Comparison of ENCODE assay signal across 9 mouse cellular contexts in genomic region chr3:157232723-157233122, GRCm38 (mm10).
DNase-seq lines count a peak whose midpoint lies in the region; ATAC-seq and TF ChIP-seq lines count a peak whose summit lies in the region.
"Had no signal": no experiment of that assay in that cellular context is flagged by ENCODE, and none has a peak within 500 bp of the region (broad histone marks: within the 10 kb centered on the region; RNA-seq: fewer than 3 reads in every experiment).

No protein-coding gene starts in this region.

- H3K4me2 ChIP-seq in limb, embryonic 11.5 days (ENCODE audit: low read depth, severe bottlenecking), result no peak overlapping the region
- no peak overlapping the region for H3K4me2 ChIP-seq in embryonic facial prominence, embryonic 12.5 days (replicated peaks)
- H3K4me2 ChIP-seq: limb, embryonic 12.5 days had no signal

- H3K4me1 ChIP-seq in limb, embryonic 11.5 days (ENCODE audit: control insufficient read depth, insufficient read depth, low read length), result no peaks in the 10 kb centered on the region
- no peaks in the 10 kb centered on the region for H3K4me1 ChIP-seq in limb, embryonic 10.5 days
- no peaks in the 10 kb centered on the region for H3K4me1 ChIP-seq in embryonic facial prominence, embryonic 12.5 days
- no peaks in the 10 kb centered on the region for H3K4me1 ChIP-seq in kidney, adult 2 months (ENCODE audit: control insufficient read depth, insufficient read depth, low read length)
- H3K4me1 ChIP-seq: limb, embryonic 12.5 days had no signal

- H3K9ac ChIP-seq in limb, embryonic 11.5 days (ENCODE audit: low read length), result no peak overlapping the region
- no peak overlapping the region for H3K9ac ChIP-seq in embryonic facial prominence, embryonic 12.5 days
- H3K9ac ChIP-seq: limb, embryonic 12.5 days had no signal

- H3K27ac ChIP-seq in limb, embryonic 11.5 days (replicated peaks; ENCODE audit: low read depth, low read length), result no peak overlapping the region
- H3K27ac ChIP-seq in limb, embryonic 10.5 days, result no peak overlapping the region
- no peak overlapping the region for H3K27ac ChIP-seq in embryonic facial prominence, embryonic 12.5 days
- no peak overlapping the region for H3K27ac ChIP-seq in kidney, adult 2 months (ENCODE audit: insufficient read depth, low read depth, low read length)
- H3K27ac ChIP-seq: limb, embryonic 12.5 days had no signal

- H3K9me3 ChIP-seq in limb, embryonic 11.5 days (ENCODE audit: control insufficient read depth, low read length), result no peaks in the 10 kb centered on the region
- H3K9me3 ChIP-seq in limb, embryonic 10.5 days (replicated peaks), result no peaks in the 10 kb centered on the region
- H3K9me3 ChIP-seq in embryonic facial prominence, embryonic 12.5 days, result no peaks in the 10 kb centered on the region
- H3K9me3 ChIP-seq: limb, embryonic 12.5 days had no signal

- no peaks in the 10 kb centered on the region for H3K27me3 ChIP-seq in limb, embryonic 11.5 days (ENCODE audit: control insufficient read depth, insufficient read depth, low read length)
- no peaks in the 10 kb centered on the region for H3K27me3 ChIP-seq in limb, embryonic 10.5 days (ENCODE audit: low read depth, poor library complexity, severe bottlenecking)
- H3K27me3 ChIP-seq in embryonic facial prominence, embryonic 12.5 days, result no peaks in the 10 kb centered on the region
- no peaks in the 10 kb centered on the region; the same call in 1 of the 2 replicates for H3K27me3 ChIP-seq in kidney, adult 2 months (replicated peaks; ENCODE audit: control insufficient read depth, insufficient read depth, low read length)
- H3K27me3 ChIP-seq: limb, embryonic 12.5 days had no signal

- WGBS in limb, embryonic 11.5 days, result 44% methylated on average over 5 of the region's 5 CpGs
- WGBS in limb, embryonic 10.5 days, result 43% methylated on average over 5 of the region's 5 CpGs
- WGBS in embryonic facial prominence, embryonic 12.5 days, result 26% methylated on average over 5 of the region's 5 CpGs
- WGBS in kidney, adult 2 months, result 25% methylated on average over 5 of the region's 5 CpGs

- no peak overlapping the region for H3K4me3 ChIP-seq in limb, embryonic 11.5 days (ENCODE audit: low read depth, low read length)
- no peak overlapping the region for H3K4me3 ChIP-seq in limb, embryonic 10.5 days
- no peak overlapping the region for H3K4me3 ChIP-seq in embryonic facial prominence, embryonic 12.5 days
- H3K4me3 ChIP-seq in kidney, adult 2 months (ENCODE audit: insufficient read depth, low read depth, low read length), result no peak overlapping the region
- H3K4me3 ChIP-seq: limb, embryonic 12.5 days had no signal

- no peaks in the 10 kb centered on the region for H3K36me3 ChIP-seq in limb, embryonic 11.5 days (ENCODE audit: control insufficient read depth, insufficient read depth, low read length)
- no peaks in the 10 kb centered on the region for H3K36me3 ChIP-seq in limb, embryonic 10.5 days
- no peaks in the 10 kb centered on the region for H3K36me3 ChIP-seq in embryonic facial prominence, embryonic 12.5 days
- H3K36me3 ChIP-seq in kidney, adult 2 months (ENCODE audit: control insufficient read depth, insufficient read depth, low read length), result no peaks in the 10 kb centered on the region
- H3K36me3 ChIP-seq: limb, embryonic 12.5 days had no signal

- DNase-seq in limb, embryonic 11.5 days (ENCODE audit: low spot score), result peak; percentile 42
- no peak for DNase-seq in limb, embryonic 10.5 days (ENCODE audit: low spot score)
- peak; percentile 53 for DNase-seq in ZHBTc4 (ENCODE audit: low read depth, low spot score)
- DNase-seq in kidney, adult 2 months, result peak; percentile 47
- DNase-seq in lung, postnatal 14 days, result peak; percentile 21
- no peak for DNase-seq in natural killer cell, adult 2 months (ENCODE audit: low spot score in 2 of 2)
- no peak for DNase-seq in gastrocnemius, adult 8-10 months (ENCODE audit: low spot score in 2 of 2)

- TF ChIP-seq CTCF in kidney, adult 2 months (conservative IDR thresholded peaks at IDR 0.05; ENCODE audit: insufficient read depth, insufficient read length, low read depth, low read length), result peak; percentile 60

- no peak for TF ChIP-seq POLR2A in kidney, adult 2 months (IDR thresholded peaks at IDR 0.05; ENCODE audit: low read depth, low read length)

- no peak for ATAC-seq in limb, embryonic 11.5 days (ENCODE audit: insufficient number of reproducible peaks, low FRiP score, low TSS enrichment, low read depth)
- peak; percentile 41; the same call in 1 of the 2 replicates for ATAC-seq in embryonic facial prominence, embryonic 12.5 days (ENCODE audit: insufficient number of reproducible peaks, insufficient read depth, low FRiP score, low TSS enrichment)

Comparison
In these comparisons a context has a peak if more than half of its experiments do, and no peak if none do; other contexts are left out.
1. DNase-seq: peak in limb, embryonic 11.5 days (single experiment), ZHBTc4 (single experiment), kidney, adult 2 months (single experiment) and lung, postnatal 14 days (single experiment); none in limb, embryonic 10.5 days (single experiment), natural killer cell, adult 2 months (0 of 2) and gastrocnemius, adult 8-10 months (0 of 2).